Mouse (Mus musculus) MEL (cell line): ENCODE measurements around the gene Ube2h. TPM values are rescaled to one million over a fixed set of nuclear protein-coding genes. Genes with fewer than 3 reads are reported as not detected.

Experiments used
- DNase-seq: peaks from one replicate; pipeline ENCODE4 v3.0.0; 2011; ENCODE audit warnings: low read depth, low spot score
- H3K27ac ChIP-seq: 2 replicates; pipeline ENCODE4 v1.5.1; 2012; ENCODE audit warnings: low read depth, mild to moderate bottlenecking, control low read depth, low read length, moderate library complexity; ENCODE audit not compliant: control insufficient read depth
- H3K27me3 ChIP-seq, 2 experiments: fragments of 150-350 bp in 1 of 2; sonication (generic) in 1 of 2; 2 replicates each; pipeline ENCODE4 v1.6.1; 2012; ENCODE audit warnings: low read length in 2 of 2, mild to moderate bottlenecking in 2 of 2, improper control_type of control experiment in 1 of 2, moderate library complexity in 1 of 2; ENCODE audit not compliant: insufficient read depth in 2 of 2, control insufficient read depth in 1 of 2
- H3K36me3 ChIP-seq, 2 experiments: 2 replicates each; pipeline ENCODE4 v1.6.1; 2012 to 2014; ENCODE audit warnings: low read length in 2 of 2, improper control_type of control experiment in 1 of 2, inconsistent platforms in 1 of 2, mild to moderate bottlenecking in 1 of 2; ENCODE audit not compliant: insufficient read depth in 2 of 2, control insufficient read depth in 1 of 2
- H3K4me1 ChIP-seq, 2 experiments: fragments of 150-350 bp in 1 of 2; sonication (generic) in 1 of 2; 2 replicates each; pipeline ENCODE4 v1.6.1; 2012; ENCODE audit warnings: low read length in 2 of 2, improper control_type of control experiment in 1 of 2, mild to moderate bottlenecking in 1 of 2; ENCODE audit not compliant: insufficient read depth in 2 of 2, control insufficient read depth in 1 of 2
- H3K4me3 ChIP-seq, 2 experiments: fragments of 150-350 bp in 1 of 2; sonication (generic) in 1 of 2; 2 replicates each; pipeline ENCODE4 v1.5.1; 2012; ENCODE audit warnings: low read depth in 2 of 2, low read length in 2 of 2, mild to moderate bottlenecking in 2 of 2, moderate library complexity in 2 of 2, control low read depth in 1 of 2, improper control_type of control experiment in 1 of 2; ENCODE audit not compliant: control insufficient read depth in 1 of 2, insufficient read depth in 1 of 2
- H3K79me2 ChIP-seq: 2 replicates; pipeline ENCODE4 v1.6.1; 2012; ENCODE audit warnings: mild to moderate bottlenecking, low read length, moderate library complexity; ENCODE audit not compliant: control insufficient read depth, poor library complexity, insufficient read depth
- H3K9ac ChIP-seq: 2 replicates; pipeline ENCODE4 v1.6.1; 2012; ENCODE audit warnings: low read depth, mild to moderate bottlenecking, control low read depth, low read length, moderate library complexity; ENCODE audit not compliant: control insufficient read depth, poor library complexity, severe bottlenecking
- H3K9me3 ChIP-seq: fragments of 150-350 bp; sonication (generic); replicated peaks from 2 replicates; pipeline ENCODE4 v1.6.1; 2012; ENCODE audit warnings: mild to moderate bottlenecking, low read length, improper control_type of control experiment, moderate library complexity; ENCODE audit not compliant: insufficient read depth
- BHLHE40 ChIP-seq: IDR thresholded peaks from 2 replicates; pipeline ENCODE4 v1.6.1; 2012; ENCODE audit warnings: low read depth, mild to moderate bottlenecking, inconsistent platforms, low read length, improper control_type of control experiment, borderline replicate concordance
- CHD1 ChIP-seq: IDR thresholded peaks from 2 replicates; pipeline ENCODE4 v1.6.1; 2012; ENCODE audit warnings: low read depth, mild to moderate bottlenecking, inconsistent platforms, low read length, improper control_type of control experiment
- CTCF ChIP-seq, 3 experiments: IDR thresholded peaks in 2 of 3; conservative IDR thresholded peaks in 1 of 3; 2 replicates each; pipeline ENCODE4 v1.5.1; 2011 to 2012; ENCODE audit warnings: low read length in 3 of 3, low read depth in 2 of 3, mild to moderate bottlenecking in 2 of 3, improper control_type of control experiment in 1 of 3, inconsistent platforms in 1 of 3, mixed read lengths in 1 of 3, moderate library complexity in 1 of 3; ENCODE audit not compliant: control insufficient read depth in 1 of 3, insufficient read depth in 1 of 3, poor library complexity in 1 of 3, severe bottlenecking in 1 of 3
- ELF1 ChIP-seq: IDR thresholded peaks from 2 replicates; pipeline ENCODE4 v1.6.1; 2014; ENCODE audit warnings: low read depth, mild to moderate bottlenecking, inconsistent platforms, low read length, improper control_type of control experiment, moderate library complexity
- EP300 ChIP-seq, 2 experiments: IDR thresholded peaks; 2 replicates each; pipeline ENCODE4 v1.6.1; 2011; ENCODE audit warnings: improper control_type of control experiment in 2 of 2, low read length in 2 of 2, low read depth in 1 of 2, mild to moderate bottlenecking in 1 of 2
- ETS1 ChIP-seq: IDR thresholded peaks from 2 replicates; pipeline ENCODE4 v1.6.1; 2012; ENCODE audit warnings: low read depth, mild to moderate bottlenecking, inconsistent platforms, low read length, improper control_type of control experiment, moderate library complexity
- GATA1 ChIP-seq: IDR thresholded peaks from 2 replicates; pipeline ENCODE4 v1.6.1; 2011; ENCODE audit warnings: low read depth, low read length, improper control_type of control experiment
- HCFC1 ChIP-seq: IDR thresholded peaks from 2 replicates; pipeline ENCODE4 v1.6.1; 2012; ENCODE audit warnings: low read depth, mild to moderate bottlenecking, inconsistent platforms, low read length, improper control_type of control experiment, moderate library complexity
- MAZ ChIP-seq: IDR thresholded peaks from 2 replicates; pipeline ENCODE4 v1.6.1; 2012; ENCODE audit warnings: low read depth, mild to moderate bottlenecking, inconsistent platforms, low read length, improper control_type of control experiment
- MYB ChIP-seq: IDR thresholded peaks from 2 replicates; pipeline ENCODE4 v1.6.1; 2011; ENCODE audit warnings: mild to moderate bottlenecking, low read depth, low read length, improper control_type of control experiment
- MYC ChIP-seq: IDR thresholded peaks from 2 replicates; pipeline ENCODE4 v1.6.1; 2011; ENCODE audit warnings: low read depth, mild to moderate bottlenecking, low read length, improper control_type of control experiment, moderate library complexity
- NRF1 ChIP-seq: IDR thresholded peaks from 2 replicates; pipeline ENCODE4 v1.6.1; 2014; ENCODE audit warnings: low read depth, mild to moderate bottlenecking, inconsistent platforms, low read length, improper control_type of control experiment, moderate library complexity; ENCODE audit not compliant: poor library complexity, insufficient read depth, severe bottlenecking
- POLR2AphosphoS2 ChIP-seq: IDR thresholded peaks from 2 replicates; pipeline ENCODE4 v1.6.1; 2011; ENCODE audit warnings: low read length, improper control_type of control experiment
- POLR2AphosphoS5 ChIP-seq: IDR thresholded peaks from 2 replicates; pipeline ENCODE4 v1.6.1; 2012; ENCODE audit warnings: low read depth, borderline replicate concordance, mild to moderate bottlenecking, inconsistent platforms, low read length, moderate library complexity, mixed read lengths
- RAD21 ChIP-seq: IDR thresholded peaks from 2 replicates; pipeline ENCODE4 v1.6.1; 2011; ENCODE audit warnings: mild to moderate bottlenecking, low read depth, low read length, improper control_type of control experiment
- RCOR1 ChIP-seq: IDR thresholded peaks from 2 replicates; pipeline ENCODE4 v1.6.1; 2012; ENCODE audit warnings: low read depth, mild to moderate bottlenecking, inconsistent platforms, low read length, improper control_type of control experiment
- SIN3A ChIP-seq: IDR thresholded peaks from 2 replicates; pipeline ENCODE4 v1.6.1; 2012; ENCODE audit warnings: low read length, improper control_type of control experiment, inconsistent platforms
- TBP ChIP-seq: IDR thresholded peaks from 2 replicates; pipeline ENCODE4 v1.8.0; 2011; ENCODE audit warnings: low read depth, low read length, improper control_type of control experiment
- TCF12 ChIP-seq: IDR thresholded peaks from 2 replicates; pipeline ENCODE4 v1.6.1; 2014; ENCODE audit warnings: low read depth, mild to moderate bottlenecking, inconsistent platforms, low read length, improper control_type of control experiment, moderate library complexity
- UBTF ChIP-seq: IDR thresholded peaks from 2 replicates; pipeline ENCODE4 v1.6.1; 2012; ENCODE audit warnings: low read depth, mild to moderate bottlenecking, inconsistent platforms, low read length, improper control_type of control experiment, moderate library complexity, borderline replicate concordance; ENCODE audit not compliant: insufficient read depth
- USF1 ChIP-seq: IDR thresholded peaks from 2 replicates; pipeline ENCODE4 v1.6.1; 2014; ENCODE audit warnings: low read depth, mild to moderate bottlenecking, inconsistent platforms, low read length, improper control_type of control experiment, moderate library complexity
- USF2 ChIP-seq, 2 experiments: IDR thresholded peaks; 2 replicates each; pipeline ENCODE4 v1.6.1; 2011 to 2012; ENCODE audit warnings: improper control_type of control experiment in 2 of 2, low read length in 2 of 2, borderline replicate concordance in 1 of 2, inconsistent platforms in 1 of 2, low read depth in 1 of 2, mild to moderate bottlenecking in 1 of 2; ENCODE audit not compliant: insufficient read depth in 1 of 2
- ZC3H11A ChIP-seq: IDR thresholded peaks from 2 replicates; pipeline ENCODE4 v1.6.1; 2012; ENCODE audit warnings: low read depth, mild to moderate bottlenecking, inconsistent platforms, low read length, improper control_type of control experiment
- ZKSCAN1 ChIP-seq: IDR thresholded peaks from 2 replicates; pipeline ENCODE4 v1.6.1; 2012; ENCODE audit warnings: low read depth, mild to moderate bottlenecking, inconsistent platforms, low read length, improper control_type of control experiment, moderate library complexity
- ZMIZ1 ChIP-seq: IDR thresholded peaks from 2 replicates; pipeline ENCODE4 v1.6.1; 2012; ENCODE audit warnings: low read depth, mild to moderate bottlenecking, inconsistent platforms, low read length, improper control_type of control experiment, moderate library complexity
- polyA plus RNA-seq, 2 experiments: library from polyadenylated mRNA; stranded (reverse) in 1 of 2; unstranded in 1 of 2; fragments of >175 nt in 1 of 2; fragments of >200 nt in 1 of 2; gene quantifications; 2 replicates each; pipeline versions ENCODE4 v1.2.1 to v1.2.4; 2012; ENCODE audit warnings: low replicate concordance in 2 of 2, low read depth in 1 of 2; ENCODE audit not compliant: insufficient read length in 2 of 2, insufficient read depth in 1 of 2, missing spikeins in 1 of 2
- total RNA-seq: library from RNA; depleted of rRNA; stranded (reverse); fragments of 300-350 nt; gene quantifications from 2 replicates; pipeline ENCODE4 v1.2.3, GENCODE M21; 2012

Gene Ube2h
- total and polyA plus RNA-seq, 3 experiments: 4.2 to 7.4 TPM; not detected in 1

- Histone ChIP-seq H3K4me1 (no peaks in the 10 kb centered on the region), H3K9me3 (no peaks in the 10 kb centered on the region), H3K9ac (no peak overlapping the region), H3K36me3 (no peaks in the 10 kb centered on the region), H3K79me2 (no peaks in the 10 kb centered on the region), H3K27ac (no peak overlapping the region), H3K27me3 (peaks cover 2% of the 10 kb centered on the region in 2 experiments), H3K4me3 (no peak overlapping the region)
- TF ChIP-seq USF2 (IDR thresholded peaks at IDR 0.05; ENCODE audit: borderline replicate concordance in 1 of 2, insufficient read depth in 1 of 2, low read depth in 1 of 2, low read length in 2 of 2): no peak
- no peak for TF ChIP-seq EP300 (IDR thresholded peaks at IDR 0.05; ENCODE audit: low read depth in 1 of 2, low read length in 2 of 2)
- no peak for TF ChIP-seq POLR2AphosphoS2
- TF ChIP-seq MAZ: no peak
- no peak for TF ChIP-seq HCFC1
- no peak for TF ChIP-seq ZKSCAN1
- TF ChIP-seq MYC: no peak
- TF ChIP-seq TCF12: no peak
- no peak for TF ChIP-seq RCOR1
- no peak for TF ChIP-seq NRF1
- TF ChIP-seq UBTF: no peak
- TF ChIP-seq ETS1: no peak
- no peak for TF ChIP-seq POLR2AphosphoS5
- no peak for DNase-seq
Measured at GRCm38 (mm10) chr6:30319216-30319615, 14.9 kb upstream of the Ube2h start.

GRCm38 (mm10) chr6:30312006-30312405, 7.7 kb upstream of the Ube2h start:
- Histone ChIP-seq H3K27ac (no peak overlapping the region), H3K9ac (no peak overlapping the region), H3K4me1 (peaks cover 0 to 8% of the 10 kb centered on the region in 2 experiments; a peak in 1 of 4 replicates), H3K4me3 (no peak overlapping the region), H3K27me3 (no peaks in the 10 kb centered on the region), H3K36me3 (peaks cover 0 to 5% of the 10 kb centered on the region in 2 experiments; a peak in 2 of 4 replicates), H3K79me2 (no peaks in the 10 kb centered on the region), H3K9me3 (no peaks in the 10 kb centered on the region; the same call in 1 of the 2 replicates)
- no peak for TF ChIP-seq RAD21
- no peak for TF ChIP-seq CTCF (IDR thresholded peaks at IDR 0.05 in 2 of 3, conservative IDR thresholded peaks at IDR 0.05 in 1 of 3; ENCODE audit: control insufficient read depth in 1 of 3, insufficient read depth in 1 of 3, low read depth in 2 of 3, low read length in 3 of 3, poor library complexity in 1 of 3, severe bottlenecking in 1 of 3)
- TF ChIP-seq CHD1: no peak
- no peak for TF ChIP-seq SIN3A
- TF ChIP-seq ZC3H11A: no peak
- no peak for TF ChIP-seq EP300 (IDR thresholded peaks at IDR 0.05; ENCODE audit: low read depth in 1 of 2, low read length in 2 of 2)
- TF ChIP-seq TCF12: no peak
- no peak for TF ChIP-seq ELF1
- no peak for TF ChIP-seq GATA1
- TF ChIP-seq MYB: no peak
- TF ChIP-seq TBP: no peak
- TF ChIP-seq NRF1: no peak
- no peak for TF ChIP-seq USF1
- TF ChIP-seq ZMIZ1: no peak
- TF ChIP-seq BHLHE40: no peak
- DNase-seq: no peak
